Mouse (Mus musculus): ENCODE data around the gene Mybpc3. TPM values are rescaled to one million over a fixed set of nuclear protein-coding genes. Genes with fewer than 3 reads are reported as not detected.

Mybpc3 gene
- polyA plus RNA-seq, 1 experiment from 2014 or later: not detected

DNA sequence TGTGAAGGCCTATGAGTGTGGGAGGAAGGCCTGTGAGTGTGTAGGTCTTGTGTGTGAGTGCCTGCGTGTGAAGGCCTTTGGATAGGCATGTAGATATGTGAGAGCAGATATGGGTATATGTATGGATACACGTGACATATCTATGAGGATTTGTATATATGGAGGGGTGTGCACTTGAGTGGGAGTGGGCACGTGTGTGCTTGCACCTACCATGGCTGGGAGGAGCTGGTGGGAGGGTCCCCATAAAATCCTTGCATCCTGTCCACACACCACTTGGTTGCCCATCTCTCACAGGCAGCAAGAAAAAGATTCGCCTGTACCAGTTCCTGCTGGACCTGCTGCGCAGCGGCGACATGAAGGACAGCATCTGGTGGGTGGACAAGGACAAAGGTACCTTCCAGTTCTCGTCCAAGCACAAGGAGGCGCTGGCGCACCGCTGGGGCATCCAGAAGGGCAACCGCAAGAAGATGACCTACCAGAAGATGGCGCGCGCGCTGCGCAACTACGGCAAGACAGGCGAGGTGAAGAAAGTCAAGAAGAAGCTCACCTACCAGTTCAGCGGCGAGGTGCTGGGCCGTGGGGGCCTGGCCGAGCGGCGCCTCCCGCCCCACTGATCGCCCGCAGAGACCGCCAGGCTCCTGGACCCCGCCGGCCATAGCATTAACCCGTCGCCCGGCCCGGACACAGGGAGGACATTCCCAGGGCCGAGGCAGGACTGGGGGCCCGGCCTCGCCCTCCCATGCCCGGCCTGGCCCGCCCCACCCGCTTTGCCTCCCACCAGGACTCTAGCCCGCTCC lies 3.0 kb upstream of the Mybpc3 start:
- WGBS: 8% methylated on average over 42 of the region's 42 CpGs
- H3K9ac ChIP-seq: peak overlapping the region; percentile 16; the same call in 1 of the 2 replicates
- H3K4me1 ChIP-seq (replicated peaks): peaks cover 7% of the 10 kb centered on the region
- H3K27me3 ChIP-seq: peaks cover 6% of the 10 kb centered on the region; the same call in 1 of the 2 replicates
- H3K9me3 ChIP-seq: no peaks in the 10 kb centered on the region
- H3K4me3 ChIP-seq: peak overlapping the region; percentile 34
- peak overlapping the region; percentile 70 for H3K4me2 ChIP-seq
- H3K27ac ChIP-seq (replicated peaks): no peak overlapping the region
- ATAC-seq (ENCODE audit: low FRiP score, low read depth): peak; percentile 39; the same call in 1 of the 2 replicates
- H3K36me3 ChIP-seq: no peaks in the 10 kb centered on the region

DNA sequence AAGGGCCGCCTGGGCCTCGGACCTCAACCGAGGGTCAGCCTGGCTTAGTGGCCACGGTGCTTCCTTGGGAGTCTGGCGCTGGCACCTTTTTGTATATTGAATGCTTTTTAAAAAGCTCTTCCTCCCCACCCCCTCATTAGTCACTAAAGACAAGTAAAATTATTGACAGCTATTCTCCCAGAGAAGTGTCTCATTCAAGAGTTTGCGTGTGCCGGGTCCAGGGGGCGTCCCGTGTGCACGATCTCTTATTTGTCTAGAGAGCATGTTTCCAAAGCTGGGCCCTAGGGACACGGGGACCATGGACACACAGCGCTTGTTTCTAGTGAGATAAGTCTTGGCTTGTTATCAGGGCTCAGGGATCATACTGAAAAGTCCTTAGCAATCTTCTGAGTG lies 2.4 kb upstream of the Mybpc3 start:
- Histone ChIP-seq H3K27ac (replicated peaks) (no peak overlapping the region), H3K4me1 (replicated peaks) (peaks cover 7% of the 10 kb centered on the region), H3K9me3 (no peaks in the 10 kb centered on the region), H3K36me3 (no peaks in the 10 kb centered on the region), H3K4me3 (peak overlapping the region; percentile 34), H3K9ac (peak overlapping the region; percentile 16; the same call in 1 of the 2 replicates), H3K27me3 (peaks cover 6% of the 10 kb centered on the region; the same call in 1 of the 2 replicates), H3K4me2 (peak overlapping the region; percentile 70)
- no peak for ATAC-seq (ENCODE audit: low FRiP score, low read depth)
- 29% methylated on average over 12 of the region's 12 CpGs for WGBS

DNA sequence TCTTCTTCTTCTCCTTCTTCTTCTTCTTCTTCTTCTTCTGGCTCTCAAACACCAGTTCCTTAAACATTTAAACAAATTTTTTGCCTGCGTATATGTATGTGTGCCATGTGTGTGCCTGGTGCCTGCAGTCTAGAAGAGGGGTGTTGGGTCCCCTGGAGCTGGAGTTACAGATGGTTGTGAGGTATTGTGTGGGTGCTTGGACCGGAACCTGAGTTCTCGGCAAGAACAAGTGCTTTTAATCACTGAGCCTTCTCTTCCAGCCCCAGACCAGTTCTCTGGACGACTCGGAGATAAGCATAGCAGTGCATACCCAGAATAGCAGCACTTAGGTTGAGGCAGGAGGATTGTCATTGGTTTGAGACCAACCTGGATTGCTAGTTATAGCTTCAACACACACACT lies 1.1 kb upstream of the Mybpc3 start:
- ATAC-seq (ENCODE audit: low FRiP score, low read depth): no peak
- H3K36me3 ChIP-seq: no peaks in the 10 kb centered on the region

DNA sequence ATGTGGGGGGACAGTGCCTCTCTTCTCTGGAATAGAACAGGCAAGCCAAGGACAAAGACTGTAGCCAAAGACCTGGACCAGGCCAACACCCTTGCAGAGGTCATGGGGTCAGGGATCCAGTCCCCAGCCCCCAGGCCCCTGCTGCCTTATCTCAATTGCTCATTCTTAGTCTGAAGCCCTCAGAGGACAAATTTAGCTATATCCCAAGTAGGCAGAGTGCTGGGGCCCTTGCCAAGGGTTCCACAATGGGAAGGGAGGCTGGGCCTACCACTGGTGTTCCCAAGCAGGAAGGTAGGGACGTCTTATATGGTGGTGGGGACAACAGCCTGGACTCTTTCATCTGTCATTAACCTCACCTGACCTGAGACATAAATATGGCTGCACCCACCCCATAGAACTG lies 703 bp downstream of the Mybpc3 start:
- Histone ChIP-seq H3K27me3 (peaks cover 6% of the 10 kb centered on the region; the same call in 1 of the 2 replicates), H3K4me2 (no peak overlapping the region), H3K36me3 (no peaks in the 10 kb centered on the region), H3K9ac (no peak overlapping the region), H3K4me1 (replicated peaks) (peaks cover 7% of the 10 kb centered on the region), H3K4me3 (no peak overlapping the region), H3K27ac (replicated peaks) (no peak overlapping the region), H3K9me3 (no peaks in the 10 kb centered on the region)
- ATAC-seq (ENCODE audit: low FRiP score, low read depth): no peak
- WGBS: 76% methylated on average over 1 of the region's 1 CpGs

More for the DNA sequence above, 1.1 kb upstream of the Mybpc3 start:
- WGBS: 84% methylated on average over 5 of the region's 5 CpGs
- Histone ChIP-seq H3K27ac (replicated peaks) (no peak overlapping the region), H3K9me3 (no peaks in the 10 kb centered on the region), H3K4me1 (replicated peaks) (peaks cover 7% of the 10 kb centered on the region), H3K4me2 (no peak overlapping the region), H3K9ac (no peak overlapping the region), H3K4me3 (no peak overlapping the region), H3K27me3 (peaks cover 6% of the 10 kb centered on the region; the same call in 1 of the 2 replicates)

DNA sequence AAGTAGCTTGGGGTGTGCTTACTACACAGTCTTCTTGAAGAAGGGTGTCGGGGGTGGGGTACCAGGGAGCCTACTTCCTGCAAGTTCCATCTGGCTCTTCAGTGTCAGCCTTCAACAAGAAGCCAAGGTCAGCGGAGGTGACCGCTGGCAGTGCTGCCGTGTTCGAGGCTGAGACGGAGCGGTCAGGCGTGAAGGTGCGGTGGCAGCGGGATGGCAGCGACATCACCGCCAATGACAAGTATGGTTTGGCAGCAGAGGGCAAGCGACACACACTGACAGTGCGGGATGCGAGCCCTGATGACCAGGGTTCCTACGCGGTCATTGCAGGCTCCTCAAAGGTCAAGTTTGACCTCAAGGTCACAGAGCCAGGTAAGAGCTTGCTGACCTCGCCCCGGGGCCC lies 1.1 kb downstream of the Mybpc3 start:
- H3K4me1 ChIP-seq (replicated peaks): peaks cover 7% of the 10 kb centered on the region
- H3K36me3 ChIP-seq: no peaks in the 10 kb centered on the region
- no peak for ATAC-seq (ENCODE audit: low FRiP score, low read depth)
- H3K27me3 ChIP-seq: peaks cover 6% of the 10 kb centered on the region; the same call in 1 of the 2 replicates
- H3K4me3 ChIP-seq: no peak overlapping the region
- no peak overlapping the region for H3K27ac ChIP-seq (replicated peaks)
- H3K4me2 ChIP-seq: no peak overlapping the region
- no peaks in the 10 kb centered on the region for H3K9me3 ChIP-seq
- no peak overlapping the region for H3K9ac ChIP-seq
- 91% methylated on average over 19 of the region's 19 CpGs for WGBS

DNA sequence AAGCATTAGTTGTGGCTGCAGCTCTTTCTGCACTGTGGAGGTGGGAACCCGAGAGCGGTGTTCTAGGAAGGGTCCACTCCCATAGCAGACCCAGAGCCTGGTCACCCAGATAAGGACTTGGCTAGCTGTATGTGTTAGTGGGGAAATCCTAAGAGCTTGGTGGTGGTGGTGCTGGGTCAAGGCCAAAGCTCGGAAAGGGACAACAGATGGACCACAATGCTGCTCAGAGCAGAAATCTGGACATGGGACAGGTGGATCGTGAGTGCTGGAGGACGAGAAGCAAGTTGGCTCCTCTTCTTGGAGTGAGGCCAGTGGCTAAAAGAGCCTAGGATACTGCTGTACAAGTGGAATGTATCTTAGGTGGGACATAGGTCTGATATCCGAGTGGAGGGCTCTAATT lies 1.6 kb downstream of the Mybpc3 start:
- H3K9ac ChIP-seq: no peak overlapping the region
- no peaks in the 10 kb centered on the region for H3K36me3 ChIP-seq
- no peak overlapping the region for H3K27ac ChIP-seq (replicated peaks)
- H3K9me3 ChIP-seq: no peaks in the 10 kb centered on the region
- peaks cover 6% of the 10 kb centered on the region; the same call in 1 of the 2 replicates for H3K27me3 ChIP-seq
- H3K4me2 ChIP-seq: no peak overlapping the region
- H3K4me1 ChIP-seq (replicated peaks): peaks cover 7% of the 10 kb centered on the region
- 84% methylated on average over 6 of the region's 6 CpGs for WGBS
- H3K4me3 ChIP-seq: no peak overlapping the region
- ATAC-seq (ENCODE audit: low FRiP score, low read depth): no peak

DNA sequence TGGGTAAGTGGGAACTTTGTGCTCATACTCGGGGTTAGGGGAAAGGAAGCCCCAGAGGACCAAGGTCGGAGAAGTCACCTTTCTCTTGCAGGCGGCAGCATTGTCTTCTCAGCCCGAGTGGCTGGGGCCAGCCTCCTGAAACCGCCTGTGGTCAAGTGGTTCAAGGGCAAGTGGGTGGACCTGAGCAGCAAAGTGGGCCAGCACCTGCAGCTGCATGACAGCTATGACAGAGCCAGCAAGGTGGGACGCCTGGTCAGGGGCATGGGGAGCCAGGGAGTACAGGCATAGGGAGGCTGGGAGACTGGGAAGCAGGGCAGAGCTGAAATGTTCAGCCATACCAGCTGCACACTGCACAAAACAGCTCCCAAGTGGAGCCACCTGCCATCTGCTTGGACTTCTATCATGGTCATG lies 2.3 kb downstream of the Mybpc3 start:
- no peak overlapping the region for H3K27ac ChIP-seq (replicated peaks)
- H3K36me3 ChIP-seq: no peaks in the 10 kb centered on the region
- WGBS: 74% methylated on average over 6 of the region's 6 CpGs
- no peak overlapping the region for H3K4me2 ChIP-seq
- peaks cover 3% of the 10 kb centered on the region for H3K4me1 ChIP-seq (replicated peaks)
- H3K9ac ChIP-seq: no peak overlapping the region
- peaks cover 2% of the 10 kb centered on the region; the same call in 1 of the 2 replicates for H3K27me3 ChIP-seq
- no peak overlapping the region for H3K4me3 ChIP-seq
- no peak for ATAC-seq (ENCODE audit: low FRiP score, low read depth)
- no peaks in the 10 kb centered on the region for H3K9me3 ChIP-seq

DNA sequence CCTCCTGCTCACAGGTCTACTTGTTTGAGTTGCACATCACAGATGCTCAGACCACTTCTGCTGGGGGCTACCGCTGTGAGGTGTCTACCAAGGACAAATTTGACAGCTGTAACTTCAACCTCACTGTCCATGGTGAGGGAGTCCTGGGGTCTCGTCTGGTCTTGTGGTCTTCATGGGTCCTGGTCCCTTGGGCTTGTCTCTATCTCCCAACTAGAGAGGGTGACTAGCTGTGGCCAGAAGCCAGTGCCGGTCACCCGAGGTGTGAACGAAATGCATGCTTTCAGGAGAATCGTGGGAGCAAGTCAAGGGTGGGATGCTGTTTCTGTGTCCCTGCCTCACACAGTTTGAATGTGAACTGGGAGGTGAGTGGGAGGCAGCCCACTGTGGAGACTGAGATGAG lies 3.1 kb downstream of the Mybpc3 start:
- no peaks in the 10 kb centered on the region for H3K36me3 ChIP-seq
- H3K27ac ChIP-seq (replicated peaks): no peak overlapping the region
- no peaks in the 10 kb centered on the region for H3K4me1 ChIP-seq (replicated peaks)
- no peak overlapping the region for H3K9ac ChIP-seq
- ATAC-seq (ENCODE audit: low FRiP score, low read depth): no peak
- no peaks in the 10 kb centered on the region for H3K27me3 ChIP-seq
- no peak overlapping the region for H3K4me3 ChIP-seq
- no peak overlapping the region for H3K4me2 ChIP-seq
- H3K9me3 ChIP-seq: no peaks in the 10 kb centered on the region
- WGBS: 85% methylated on average over 6 of the region's 6 CpGs

DNA sequence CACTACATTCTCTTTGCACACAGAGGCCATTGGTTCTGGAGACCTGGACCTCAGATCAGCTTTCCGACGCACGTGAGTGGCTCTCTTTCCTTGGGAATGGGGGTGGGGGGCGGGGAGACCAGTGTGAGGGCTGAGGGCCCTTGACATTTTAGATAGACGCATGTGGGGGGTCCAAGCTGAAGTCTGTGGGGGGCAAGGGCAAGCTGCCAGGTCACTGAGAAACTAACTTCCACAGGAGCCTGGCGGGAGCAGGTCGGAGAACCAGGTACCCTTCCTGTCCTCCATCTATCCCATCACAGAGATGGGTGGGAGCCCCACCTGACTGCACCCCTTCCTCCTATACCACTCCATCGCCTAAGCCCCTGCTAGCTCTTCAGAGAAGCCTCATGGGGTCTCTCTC lies 3.6 kb downstream of the Mybpc3 start:
- WGBS: 69% methylated on average over 7 of the region's 8 CpGs
- no peak for ATAC-seq (ENCODE audit: low FRiP score, low read depth)
- Histone ChIP-seq H3K9ac (no peak overlapping the region), H3K36me3 (no peaks in the 10 kb centered on the region), H3K4me2 (no peak overlapping the region), H3K9me3 (no peaks in the 10 kb centered on the region), H3K27me3 (no peaks in the 10 kb centered on the region), H3K4me1 (replicated peaks) (no peaks in the 10 kb centered on the region), H3K27ac (replicated peaks) (no peak overlapping the region), H3K4me3 (no peak overlapping the region)

DNA sequence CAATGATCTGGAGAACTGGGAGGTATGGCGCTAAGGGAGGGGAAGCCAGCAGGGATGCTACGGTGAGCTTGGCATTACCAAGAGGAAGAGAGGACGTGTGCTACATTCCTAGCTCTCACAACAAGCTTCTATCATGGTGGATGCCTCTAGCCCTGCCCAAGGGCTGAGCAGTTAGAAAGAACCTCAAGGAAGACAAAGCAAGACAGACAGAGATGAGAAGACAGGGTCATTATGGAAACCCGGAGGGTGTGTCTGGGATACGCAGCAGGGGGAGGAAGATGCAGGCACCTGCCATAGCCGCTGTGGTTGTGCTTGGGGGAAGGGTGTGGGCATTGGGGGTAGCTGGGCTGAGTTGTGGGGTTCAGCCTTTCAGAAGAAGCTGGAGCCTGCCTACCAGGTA lies 5.6 kb downstream of the Mybpc3 start:
- Histone ChIP-seq H3K4me2 (no peak overlapping the region), H3K9me3 (no peaks in the 10 kb centered on the region), H3K27me3 (no peaks in the 10 kb centered on the region), H3K9ac (no peak overlapping the region), H3K4me3 (no peak overlapping the region), H3K4me1 (replicated peaks) (no peaks in the 10 kb centered on the region), H3K27ac (replicated peaks) (no peak overlapping the region), H3K36me3 (no peaks in the 10 kb centered on the region)
- 76% methylated on average over 6 of the region's 6 CpGs for WGBS
- ATAC-seq (ENCODE audit: low FRiP score, low read depth): no peak

DNA sequence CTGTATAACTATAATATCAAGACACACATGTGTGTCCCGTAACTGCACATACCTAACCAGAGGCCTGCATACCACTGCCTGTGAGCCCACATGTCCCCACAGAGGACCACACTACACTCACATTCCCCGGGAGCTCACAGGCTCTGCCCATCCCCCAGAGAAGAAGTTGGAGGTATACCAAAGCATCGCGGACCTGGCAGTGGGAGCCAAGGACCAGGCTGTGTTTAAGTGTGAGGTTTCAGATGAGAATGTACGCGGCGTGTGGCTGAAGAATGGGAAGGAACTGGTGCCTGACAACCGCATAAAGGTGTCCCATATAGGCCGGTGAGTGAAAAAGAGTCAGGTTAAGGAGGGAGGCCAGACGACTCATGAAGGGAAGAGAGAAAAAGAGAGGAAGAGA lies 7.2 kb downstream of the Mybpc3 start:
- Histone ChIP-seq H3K4me2 (no peak overlapping the region), H3K4me1 (replicated peaks) (no peaks in the 10 kb centered on the region), H3K27me3 (no peaks in the 10 kb centered on the region), H3K9ac (no peak overlapping the region), H3K9me3 (no peaks in the 10 kb centered on the region), H3K36me3 (no peaks in the 10 kb centered on the region), H3K4me3 (no peak overlapping the region), H3K27ac (replicated peaks) (no peak overlapping the region)
- 90% methylated on average over 10 of the region's 10 CpGs for WGBS
- no peak for ATAC-seq (ENCODE audit: low FRiP score, low read depth)

DNA sequence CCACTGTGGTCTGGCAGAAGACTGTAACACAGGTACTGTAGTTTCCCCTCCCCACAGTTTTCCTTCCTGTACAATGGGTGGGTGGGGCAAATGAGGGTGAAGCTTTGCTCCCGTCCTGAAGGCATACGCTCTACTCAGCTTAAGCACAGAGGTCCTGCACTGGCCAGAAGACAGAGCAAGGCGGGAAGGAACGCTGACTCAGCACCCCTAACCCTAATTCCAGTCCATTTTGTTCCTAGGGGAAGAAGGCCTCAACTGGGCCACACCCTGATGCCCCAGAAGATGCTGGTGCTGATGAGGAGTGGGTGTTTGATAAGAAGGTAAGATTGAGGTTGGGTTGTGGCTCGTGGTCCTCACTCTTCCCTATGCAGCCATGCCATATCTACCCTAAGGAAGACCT lies 10.8 kb downstream of the Mybpc3 start:
- no peaks in the 10 kb centered on the region for H3K36me3 ChIP-seq
- H3K9ac ChIP-seq: no peak overlapping the region
- no peaks in the 10 kb centered on the region for H3K27me3 ChIP-seq
- no peaks in the 10 kb centered on the region for H3K9me3 ChIP-seq
- no peaks in the 10 kb centered on the region for H3K4me1 ChIP-seq (replicated peaks)
- H3K27ac ChIP-seq (replicated peaks): no peak overlapping the region
- H3K4me2 ChIP-seq: no peak overlapping the region
- WGBS: 88% methylated on average over 5 of the region's 5 CpGs
- no peak for ATAC-seq (ENCODE audit: low FRiP score, low read depth)
- no peak overlapping the region for H3K4me3 ChIP-seq
